Mouse (Mus musculus) heart, adult 2 months (tissue): ENCODE results near the gene Klhl30.

Source experiments
- CTCF ChIP-seq: fragments of 200-600 bp; IDR thresholded peaks from 2 replicates; pipeline ENCODE4 v1.8.1; 2022; ENCODE audit warnings: antibody characterized with exemption, mild to moderate bottlenecking, moderate library complexity
- EP300 ChIP-seq: fragments of 200-500 bp; IDR thresholded peaks from 2 replicates; pipeline ENCODE4 v1.6.1; 2011; ENCODE audit warnings: low read depth, low read length, control low read depth; ENCODE audit not compliant: insufficient read depth

DNA sequence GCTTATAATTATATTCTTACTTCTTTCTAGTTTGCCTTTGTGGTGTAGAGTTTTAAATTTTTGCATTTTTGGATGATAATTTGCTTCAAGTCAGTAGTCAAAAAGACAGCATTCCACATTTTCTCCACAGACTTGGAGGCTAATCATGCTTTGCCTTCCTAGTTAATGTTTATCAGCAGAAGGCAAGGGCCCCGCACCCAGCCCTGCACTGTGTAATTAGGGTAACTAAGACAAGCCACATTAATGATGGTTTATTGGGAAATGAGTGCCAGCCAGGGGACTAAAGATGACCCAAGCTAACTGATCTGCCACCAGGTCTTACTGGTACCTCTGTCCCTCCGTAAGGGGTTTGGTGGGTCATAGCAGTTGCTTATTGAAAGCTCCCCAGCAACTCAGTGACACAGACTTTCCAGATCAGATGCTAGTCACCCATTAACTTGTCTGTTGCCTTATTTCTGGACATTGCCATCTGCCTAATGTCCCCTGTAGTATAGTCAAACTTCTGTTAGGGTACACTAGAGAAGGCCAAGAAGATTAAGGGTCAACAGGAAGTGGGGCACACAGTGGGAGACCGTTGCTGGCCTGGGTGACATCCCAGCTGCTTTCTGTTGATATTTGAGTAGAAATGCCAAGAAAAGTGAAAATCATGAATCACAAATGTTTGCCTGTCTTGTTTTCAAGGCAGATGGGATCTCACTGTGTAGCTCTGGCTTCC is 49.5 kb upstream of the Klhl30 start:
- TF ChIP-seq CTCF (no peak), EP300 (no peak)
